Mouse (Mus musculus) liver, adult 2 months (tissue): ENCODE results near the gene Ctla4.

Experiments used
- CTCF ChIP-seq: fragments of 200-500 bp; IDR thresholded peaks from 2 replicates; pipeline ENCODE4 v1.5.1; 2011; ENCODE audit warnings: low read depth, low read length, control low read depth
- POLR2A ChIP-seq: fragments of 200-500 bp; IDR thresholded peaks from 2 replicates; pipeline ENCODE4 v1.6.1; 2011; ENCODE audit warnings: low read length, control low read depth; ENCODE audit not compliant: insufficient read depth; ENCODE audit errors: extremely low read depth

DNA sequence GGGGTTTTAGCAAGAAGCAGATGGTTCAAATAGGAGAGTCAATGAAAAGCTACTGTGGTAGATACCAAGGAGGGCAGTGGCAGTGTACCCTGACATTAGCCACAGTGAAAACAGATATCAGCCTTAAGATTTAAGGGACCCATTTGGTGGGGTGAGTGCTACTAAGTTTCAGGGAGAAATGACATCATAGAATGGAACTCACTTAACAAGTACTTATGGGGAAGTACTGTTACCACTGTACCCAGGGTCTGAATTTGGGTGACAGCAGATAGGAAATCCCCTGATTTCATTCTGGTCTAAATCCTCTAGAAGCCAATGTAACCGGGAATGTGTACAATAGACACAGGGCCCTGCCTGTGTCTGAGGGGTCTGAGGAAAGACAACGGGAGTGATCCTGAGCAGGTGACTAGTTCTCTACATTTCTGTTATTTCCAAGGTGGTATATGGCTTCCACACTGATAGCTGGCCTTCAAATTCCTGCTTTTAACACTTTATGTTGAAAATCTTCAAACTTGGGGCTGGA lies 17.7 kb downstream of the Ctla4 start:
- TF ChIP-seq CTCF: no peak
- TF ChIP-seq POLR2A: no peak
